ENCODE assay signal across 14 mouse cellular contexts in genomic region chr10:67585873-67586610, GRCm38 (mm10). TPM values are rescaled to one million over a fixed set of nuclear protein-coding genes. Genes with fewer than 3 reads are reported as not detected.
DNase-seq lines count a peak whose midpoint lies in the region.
"Had no signal": no experiment of that assay in that cellular context is flagged by ENCODE, and none has a peak within 500 bp of the region (broad histone marks: within the 10 kb centered on the region; RNA-seq: fewer than 3 reads in every experiment).

No protein-coding gene starts in this region.

- H3K27me3 ChIP-seq in splenic B cell, adult 2 months (ENCODE audit: control insufficient read depth, insufficient read depth, low read length, poor library complexity, severe bottlenecking) = no peaks in the 10 kb centered on the region
- H3K27me3 ChIP-seq: limb, embryonic 15.5 days had no signal

- no peaks in the 10 kb centered on the region for H3K36me3 ChIP-seq in splenic B cell, adult 2 months (ENCODE audit: control insufficient read depth, insufficient read depth, low read length, poor library complexity, severe bottlenecking)
- H3K36me3 ChIP-seq: hindbrain, embryonic 10.5 days; limb, embryonic 15.5 days had no signal

- peak; percentile 10 for DNase-seq in 3T3-L1 (ENCODE audit: low read depth, low spot score)
- peak; percentile 90 for DNase-seq in CD4-positive helper T cell, adult 2 months (ENCODE audit: low read depth, low spot score)
- peak; percentile 89 for DNase-seq in induced T-regulatory cell, adult 2 months (ENCODE audit: low read depth)
- peak; percentile 68 for DNase-seq in splenic B cell, adult 2 months (ENCODE audit: low read depth, low spot score)
- no peak for DNase-seq in kidney, postnatal 14 days
- no peak for DNase-seq in adrenal gland, postnatal 36 days
- no peak for DNase-seq in right cerebral cortex, adult 2 months (ENCODE audit: low spot score in 2 of 2)
- no peak for DNase-seq in cerebellum, postnatal 14 days
- DNase-seq: cerebellum, postnatal 25 days; gastrocnemius, postnatal 10 days; lung, postnatal 36 days; right cerebral cortex, adult 18-20 months had no signal

RNA-seq across cellular contexts. Expression of gene Ado, which starts 37.3 kb away (rescaled TPM):
- 10 to 100 TPM; 28.0 to 31.0 TPM for total RNA-seq in adrenal gland, postnatal 36 days (2021)

RNA-seq across cellular contexts. Expression of gene Egr2, which starts 50.8 kb away (rescaled TPM):
- 1 to 10 TPM in 1 of 2 experiments, under 1 TPM in 1; 0.63 to 1.6 TPM for total RNA-seq in adrenal gland, postnatal 36 days (2021)

Comparison
In these comparisons a context has a peak if more than half of its experiments do, and no peak if none do; other contexts are left out.
1. DNase-seq: peak in 3T3-L1 (single experiment), CD4-positive helper T cell, adult 2 months (single experiment), induced T-regulatory cell, adult 2 months (single experiment) and splenic B cell, adult 2 months (single experiment); none in kidney, postnatal 14 days (single experiment), adrenal gland, postnatal 36 days (0 of 2), right cerebral cortex, adult 2 months (0 of 2) and cerebellum, postnatal 14 days (0 of 2).